In the genomic region with DNA sequence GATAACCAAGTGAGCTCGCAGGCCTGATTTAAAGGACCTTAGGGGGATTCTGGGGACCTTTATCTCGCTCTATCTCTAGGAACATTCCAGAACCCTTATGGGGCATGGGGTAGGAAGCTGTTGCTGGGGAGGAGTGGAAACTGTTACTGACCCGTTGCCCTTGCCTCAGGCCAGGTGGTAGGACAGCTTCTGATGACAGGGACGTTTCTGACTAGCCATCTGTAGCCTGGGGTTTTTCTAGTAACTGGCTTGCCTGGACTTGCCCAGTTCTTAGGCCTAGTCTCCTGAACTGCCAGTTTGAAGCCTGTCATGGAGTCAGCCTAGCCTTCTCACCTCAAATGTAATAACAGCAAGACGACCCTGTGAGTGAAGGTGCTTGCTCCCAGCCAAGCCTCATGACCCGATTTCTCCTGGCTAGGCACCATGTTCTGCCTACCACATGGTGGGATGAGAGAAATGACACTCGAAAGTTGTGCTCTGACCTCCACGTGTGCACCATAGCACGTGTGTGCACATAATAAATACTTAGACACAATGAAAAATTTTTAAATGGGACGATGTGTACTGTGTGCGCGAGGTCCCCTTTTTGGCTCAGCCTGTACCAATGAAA, we compare ENCODE assay signal across 25 mouse cellular contexts. TPM values are rescaled to one million over a fixed set of nuclear protein-coding genes. Genes with fewer than 3 reads are reported as not detected.
"Had no signal": no experiment of that assay in that cellular context is flagged by ENCODE, and none has a peak within 500 bp of the region (broad histone marks: within the 10 kb centered on the region; RNA-seq: fewer than 3 reads in every experiment).

No protein-coding gene starts in this region.

- H3K4me2 ChIP-seq: kidney, embryonic 15.5 days; limb, embryonic 13.5 days; liver, embryonic 12.5 days; liver, embryonic 15.5 days; lung, embryonic 15.5 days; midbrain, embryonic 12.5 days; midbrain, embryonic 15.5 days; neural tube, embryonic 12.5 days; neural tube, embryonic 15.5 days; stomach, embryonic 15.5 days had no signal

- H3K27ac ChIP-seq: kidney, embryonic 15.5 days; limb, embryonic 10.5 days; limb, embryonic 13.5 days; liver, embryonic 12.5 days; liver, embryonic 15.5 days; lung, embryonic 15.5 days; neural tube, embryonic 12.5 days; stomach, embryonic 15.5 days had no signal

- H3K4me1 ChIP-seq: liver, embryonic 12.5 days; liver, embryonic 15.5 days had no signal

- H3K9ac ChIP-seq: kidney, embryonic 15.5 days; limb, embryonic 13.5 days; liver, embryonic 12.5 days; liver, embryonic 15.5 days; lung, embryonic 15.5 days; midbrain, embryonic 12.5 days; midbrain, embryonic 15.5 days; neural tube, embryonic 12.5 days; neural tube, embryonic 15.5 days; stomach, embryonic 15.5 days had no signal

- H3K36me3 ChIP-seq: kidney, embryonic 15.5 days; limb, embryonic 10.5 days; limb, embryonic 13.5 days; liver, embryonic 12.5 days; liver, embryonic 15.5 days; lung, embryonic 15.5 days; midbrain, embryonic 12.5 days; midbrain, embryonic 15.5 days; neural tube, embryonic 12.5 days; neural tube, embryonic 15.5 days; stomach, embryonic 15.5 days had no signal

- H3K9me3 ChIP-seq: kidney, embryonic 15.5 days; limb, embryonic 10.5 days; limb, embryonic 13.5 days; liver, embryonic 12.5 days; liver, embryonic 15.5 days; lung, embryonic 15.5 days; midbrain, embryonic 12.5 days; midbrain, embryonic 15.5 days; neural tube, embryonic 12.5 days; neural tube, embryonic 15.5 days; stomach, embryonic 15.5 days had no signal

- DNase-seq: kidney, postnatal 10 days; kidney, postnatal 36 days; liver; lung, adult 18-20 months; lung, postnatal 10 days; lung, postnatal 36 days; retina, postnatal 1 day; right cerebral cortex, postnatal 25 days; spleen, adult 18-20 months; thymus, postnatal 25 days had no signal

- H3K4me3 ChIP-seq: kidney, embryonic 15.5 days; limb, embryonic 10.5 days; limb, embryonic 13.5 days; liver, embryonic 12.5 days; liver, embryonic 15.5 days; lung, embryonic 15.5 days; megakaryocyte, embryonic 14.5 days; midbrain, embryonic 12.5 days; midbrain, embryonic 15.5 days; neural tube, embryonic 12.5 days; neural tube, embryonic 15.5 days; stomach, embryonic 15.5 days had no signal

- ATAC-seq: liver, embryonic 12.5 days; midbrain, embryonic 15.5 days had no signal

- H3K27me3 ChIP-seq: limb, embryonic 13.5 days; lung, embryonic 15.5 days; midbrain, embryonic 15.5 days; stomach, embryonic 15.5 days had no signal

RNA-seq across cellular contexts. Expression of gene Gm11733, which starts 13.5 kb away (rescaled TPM):
- total RNA-seq: layer of hippocampus, postnatal 14 days; left cerebral cortex, postnatal 25 days had no signal
- polyA plus RNA-seq: kidney, embryonic 15.5 days; limb, embryonic 10.5 days; limb, embryonic 13.5 days; liver, embryonic 12.5 days; liver, embryonic 15.5 days; midbrain, embryonic 12.5 days; midbrain, embryonic 15.5 days; neural tube, embryonic 12.5 days; stomach, embryonic 15.5 days; thymus, postnatal 0 days had no signal
